Mouse (Mus musculus): ENCODE results near the gene Tph2. TPM values are rescaled to one million over a fixed set of nuclear protein-coding genes. Genes with fewer than 3 reads are reported as not detected.

The Tph2 gene
- polyA plus RNA-seq, 1 experiment from 2014 or later: not detected

DNA sequence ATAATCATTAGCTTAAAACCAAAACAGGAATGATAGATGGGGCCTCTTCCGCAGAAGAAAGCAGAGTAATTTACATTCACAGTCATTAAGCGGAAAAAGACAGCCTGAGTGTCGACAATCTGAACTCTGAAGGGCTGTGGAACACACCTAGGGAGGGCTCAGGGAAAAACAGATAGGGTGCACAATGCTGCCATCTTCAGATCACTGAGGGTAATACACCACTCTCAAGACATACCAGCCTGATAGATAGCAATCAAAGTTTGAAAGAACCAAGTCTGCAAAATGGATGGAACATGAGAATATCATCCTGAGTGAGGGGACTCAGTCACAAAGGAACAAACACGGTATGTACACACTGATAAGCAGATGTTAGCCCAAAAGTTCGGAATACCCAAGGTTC, 87.7 kb downstream of the Tph2 start:
- no peaks in the 10 kb centered on the region for H3K36me3 ChIP-seq (ENCODE audit: control insufficient read depth, insufficient read depth, low read length)
- no peaks in the 10 kb centered on the region for H3K4me1 ChIP-seq (replicated peaks; ENCODE audit: control insufficient read depth, insufficient read depth)
- H3K9me3 ChIP-seq (ENCODE audit: control insufficient read depth, low read length): no peaks in the 10 kb centered on the region
- no peak overlapping the region for H3K27ac ChIP-seq (replicated peaks)
- no peaks in the 10 kb centered on the region for H3K27me3 ChIP-seq (ENCODE audit: control insufficient read depth, insufficient read depth, low read length)
- no peak overlapping the region for H3K4me3 ChIP-seq (ENCODE audit: low read depth, low read length)
- 13% methylated on average over 5 of the region's 5 CpGs for WGBS
- peak; percentile 86 for TF ChIP-seq CTCF (IDR thresholded peaks at IDR 0.05; ENCODE audit: low read depth)
- TF ChIP-seq EP300 (optimal IDR thresholded peaks at IDR 0.05): no peak
- DNase-seq (ENCODE audit: low spot score) (peak; percentile 48), ATAC-seq (ENCODE audit: low FRiP score, low TSS enrichment) (no peak)
- H3K4me2 ChIP-seq (replicated peaks; ENCODE audit: low read depth): no peak overlapping the region
- H3K9ac ChIP-seq (ENCODE audit: low read length): no peak overlapping the region

DNA sequence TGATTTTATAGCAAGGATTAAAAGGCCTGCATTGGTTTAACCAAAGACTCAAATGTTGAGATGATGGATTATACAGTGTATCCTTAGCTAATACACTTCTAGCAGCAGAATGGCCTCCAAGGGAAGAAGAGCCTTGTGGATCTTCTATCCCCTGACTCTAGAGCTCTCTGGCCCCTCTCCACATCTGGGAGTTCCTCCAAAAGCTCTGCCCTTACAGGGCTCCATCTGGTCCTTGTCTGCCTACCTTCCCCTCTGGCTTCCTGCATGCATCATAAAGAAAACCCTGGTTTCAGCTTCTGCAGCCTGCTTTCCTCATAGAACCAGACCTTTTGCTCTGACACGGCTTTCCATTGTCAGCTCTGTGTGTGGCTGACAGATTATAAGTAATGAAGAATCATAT, 88.6 kb downstream of the Tph2 start:
- H3K4me2 ChIP-seq (replicated peaks; ENCODE audit: low read depth): no peak overlapping the region
- no peaks in the 10 kb centered on the region for H3K4me1 ChIP-seq (replicated peaks; ENCODE audit: control insufficient read depth, insufficient read depth)
- H3K27ac ChIP-seq (replicated peaks): no peak overlapping the region
- no peak for TF ChIP-seq EP300 (optimal IDR thresholded peaks at IDR 0.05)
- no peak for TF ChIP-seq CTCF (IDR thresholded peaks at IDR 0.05; ENCODE audit: low read depth)
- DNase-seq (ENCODE audit: low spot score): no peak
- H3K36me3 ChIP-seq (ENCODE audit: control insufficient read depth, insufficient read depth, low read length): no peaks in the 10 kb centered on the region
- no peak for ATAC-seq (ENCODE audit: low FRiP score, low TSS enrichment)
- WGBS: 40% methylated on average over 1 of the region's 1 CpGs
- H3K9me3 ChIP-seq (ENCODE audit: control insufficient read depth, low read length): no peaks in the 10 kb centered on the region
- H3K4me3 ChIP-seq (ENCODE audit: low read depth, low read length): no peak overlapping the region
- no peak overlapping the region for H3K9ac ChIP-seq (ENCODE audit: low read length)
- H3K27me3 ChIP-seq (ENCODE audit: control insufficient read depth, insufficient read depth, low read length): no peaks in the 10 kb centered on the region

DNA sequence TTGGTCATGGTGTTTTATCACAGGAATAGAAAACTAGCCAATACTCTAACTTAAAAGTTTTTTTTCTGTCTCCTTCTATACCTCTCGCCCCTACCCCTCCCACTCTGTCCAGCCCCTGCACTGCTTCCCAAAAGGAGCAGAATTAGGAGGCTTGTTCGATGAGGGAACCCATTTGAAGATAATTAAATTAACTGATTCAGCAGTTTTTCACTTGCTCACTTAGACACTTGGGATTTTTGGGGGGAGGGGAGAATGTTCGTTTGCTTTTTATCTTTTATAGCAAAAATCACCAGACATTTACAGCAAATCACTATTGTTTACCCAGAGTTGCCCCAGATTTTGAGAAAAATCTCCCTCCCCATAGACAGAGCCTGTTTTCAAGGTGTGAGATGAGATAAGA, 106.6 kb downstream of the Tph2 start:
- no peaks in the 10 kb centered on the region for H3K36me3 ChIP-seq (ENCODE audit: control insufficient read depth, insufficient read depth, low read length)
- H3K9me3 ChIP-seq (ENCODE audit: control insufficient read depth, low read length): no peaks in the 10 kb centered on the region
- H3K27ac ChIP-seq (replicated peaks): no peak overlapping the region
- no peak overlapping the region for H3K4me2 ChIP-seq (replicated peaks; ENCODE audit: low read depth)
- DNase-seq (ENCODE audit: low spot score): no peak
- H3K27me3 ChIP-seq (ENCODE audit: control insufficient read depth, insufficient read depth, low read length): no peaks in the 10 kb centered on the region
- ATAC-seq (ENCODE audit: low FRiP score, low TSS enrichment): no peak
- no peak overlapping the region for H3K4me3 ChIP-seq (ENCODE audit: low read depth, low read length)
- WGBS: 67% methylated on average over 3 of the region's 3 CpGs
- no peak overlapping the region for H3K9ac ChIP-seq (ENCODE audit: low read length)
- no peaks in the 10 kb centered on the region for H3K4me1 ChIP-seq (replicated peaks; ENCODE audit: control insufficient read depth, insufficient read depth)
- TF ChIP-seq EP300 (optimal IDR thresholded peaks at IDR 0.05): no peak
- TF ChIP-seq CTCF (IDR thresholded peaks at IDR 0.05; ENCODE audit: low read depth): no peak

DNA sequence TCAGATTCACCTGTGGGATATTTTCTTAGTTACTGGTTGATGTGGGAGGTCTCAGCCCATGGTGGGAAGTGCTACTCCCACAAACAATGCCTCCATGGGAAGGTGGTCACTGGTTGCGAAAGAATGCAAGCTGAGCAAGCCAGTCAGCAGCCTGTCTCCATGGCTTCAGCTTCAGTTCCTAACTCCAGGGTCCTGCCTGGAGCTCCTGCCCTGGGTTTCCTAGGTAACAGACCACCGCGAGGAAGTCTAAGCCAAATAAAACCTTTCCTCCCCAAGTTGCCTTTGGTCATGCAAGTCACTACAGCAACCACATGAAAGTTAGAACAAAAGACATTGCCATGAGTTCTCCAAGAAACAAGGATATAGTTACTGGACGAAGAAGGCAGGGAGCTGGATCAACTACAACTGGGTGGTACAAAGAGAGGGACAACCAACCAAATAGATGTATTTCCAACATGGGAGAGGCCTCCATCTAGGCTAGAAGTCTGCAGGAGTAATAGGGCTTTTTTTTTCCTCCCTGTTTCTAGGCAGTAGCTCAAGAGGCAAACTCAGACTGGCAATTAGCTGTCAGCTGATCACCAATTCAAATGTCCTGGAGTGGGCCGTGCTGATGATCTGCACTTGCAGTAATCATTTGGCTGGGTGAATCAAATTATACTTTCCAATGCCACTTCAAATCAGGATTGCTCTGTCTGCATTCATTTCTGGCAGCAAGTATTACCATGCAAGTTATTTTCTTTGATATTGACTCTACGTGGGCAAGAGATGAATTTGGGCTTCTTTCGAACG, 115.5 kb downstream of the Tph2 start:
- TF ChIP-seq CTCF (IDR thresholded peaks at IDR 0.05; ENCODE audit: low read depth) (no peak), EP300 (optimal IDR thresholded peaks at IDR 0.05) (no peak)
- Histone ChIP-seq H3K4me3 (ENCODE audit: low read depth, low read length) (no peak overlapping the region), H3K4me2 (replicated peaks; ENCODE audit: low read depth) (no peak overlapping the region), H3K9ac (ENCODE audit: low read length) (no peak overlapping the region), H3K36me3 (ENCODE audit: control insufficient read depth, insufficient read depth, low read length) (no peaks in the 10 kb centered on the region), H3K9me3 (ENCODE audit: control insufficient read depth, low read length) (no peaks in the 10 kb centered on the region), H3K27me3 (ENCODE audit: control insufficient read depth, insufficient read depth, low read length) (no peaks in the 10 kb centered on the region), H3K4me1 (replicated peaks; ENCODE audit: control insufficient read depth, insufficient read depth) (no peaks in the 10 kb centered on the region), H3K27ac (replicated peaks) (no peak overlapping the region)
- 82% methylated on average over 8 of the region's 8 CpGs for WGBS
- DNase-seq (ENCODE audit: low spot score) (no peak), ATAC-seq (ENCODE audit: low FRiP score, low TSS enrichment) (no peak)

DNA sequence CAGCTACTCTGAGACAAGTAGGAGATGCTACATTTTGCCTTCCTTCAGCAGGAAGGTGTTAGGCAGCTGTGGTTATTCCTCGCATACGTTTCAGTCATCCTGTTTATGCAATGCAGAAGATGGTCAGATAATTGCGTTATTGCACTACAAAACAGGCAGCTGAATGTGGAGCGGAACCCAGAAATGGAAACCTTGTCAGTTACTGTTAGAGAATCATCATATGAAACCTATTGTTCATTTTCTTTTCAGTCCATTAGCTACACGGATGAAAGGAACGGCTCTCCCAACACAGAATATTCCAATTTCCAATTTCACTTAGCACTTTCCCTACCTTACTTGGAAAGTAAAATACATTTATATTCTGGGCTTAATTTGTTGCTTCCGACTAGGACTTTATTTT, 120.9 kb downstream of the Tph2 start:
- no peak for ATAC-seq (ENCODE audit: low FRiP score, low TSS enrichment)
- no peak overlapping the region for H3K4me2 ChIP-seq (replicated peaks; ENCODE audit: low read depth)
- no peak overlapping the region for H3K9ac ChIP-seq (ENCODE audit: low read length)
- H3K9me3 ChIP-seq (ENCODE audit: control insufficient read depth, low read length): no peaks in the 10 kb centered on the region
- no peak overlapping the region for H3K4me3 ChIP-seq (ENCODE audit: low read depth, low read length)
- 76% methylated on average over 7 of the region's 7 CpGs for WGBS
- no peaks in the 10 kb centered on the region for H3K27me3 ChIP-seq (ENCODE audit: control insufficient read depth, insufficient read depth, low read length)
- H3K27ac ChIP-seq (replicated peaks): no peak overlapping the region
- TF ChIP-seq CTCF (IDR thresholded peaks at IDR 0.05; ENCODE audit: low read depth) (no peak), EP300 (optimal IDR thresholded peaks at IDR 0.05) (no peak)
- DNase-seq (ENCODE audit: low spot score): no peak
- no peaks in the 10 kb centered on the region for H3K36me3 ChIP-seq (ENCODE audit: control insufficient read depth, insufficient read depth, low read length)
- H3K4me1 ChIP-seq (replicated peaks; ENCODE audit: control insufficient read depth, insufficient read depth): no peaks in the 10 kb centered on the region

DNA sequence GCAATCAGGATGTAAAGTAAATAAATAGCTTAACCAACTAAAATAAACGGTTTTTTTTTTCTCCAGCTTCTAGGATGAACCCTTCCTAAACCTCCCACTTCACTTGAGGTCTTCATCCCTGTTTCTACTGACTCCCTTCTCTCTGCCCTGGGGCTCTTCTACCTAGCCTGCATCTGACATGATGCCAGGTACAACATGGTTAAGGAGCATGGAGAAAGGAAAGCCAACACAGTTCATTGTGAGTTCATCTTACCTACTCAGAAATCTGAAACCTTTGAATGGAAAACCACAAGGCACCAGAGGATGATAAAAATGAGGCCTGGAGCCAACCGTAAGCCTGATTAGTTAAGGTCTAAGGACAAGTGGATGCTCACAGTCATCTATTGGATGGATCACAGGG, 123.3 kb downstream of the Tph2 start:
- no peak overlapping the region for H3K4me2 ChIP-seq (replicated peaks; ENCODE audit: low read depth)

More for the DNA sequence above, 123.3 kb downstream of the Tph2 start:
- TF ChIP-seq EP300 (optimal IDR thresholded peaks at IDR 0.05) (no peak), CTCF (IDR thresholded peaks at IDR 0.05; ENCODE audit: low read depth) (no peak)
- Histone ChIP-seq H3K4me1 (replicated peaks; ENCODE audit: control insufficient read depth, insufficient read depth) (no peaks in the 10 kb centered on the region), H3K27ac (replicated peaks) (no peak overlapping the region), H3K4me3 (ENCODE audit: low read depth, low read length) (no peak overlapping the region), H3K9ac (ENCODE audit: low read length) (no peak overlapping the region), H3K27me3 (ENCODE audit: control insufficient read depth, insufficient read depth, low read length) (no peaks in the 10 kb centered on the region), H3K9me3 (ENCODE audit: control insufficient read depth, low read length) (no peaks in the 10 kb centered on the region), H3K36me3 (ENCODE audit: control insufficient read depth, insufficient read depth, low read length) (no peaks in the 10 kb centered on the region)
- ATAC-seq (ENCODE audit: low FRiP score, low TSS enrichment) (no peak), DNase-seq (ENCODE audit: low spot score) (no peak)
- WGBS: 56% methylated on average over 2 of the region's 2 CpGs
